Mouse (Mus musculus): ENCODE results near the gene Mast4.

Gene Mast4

GRCm38 (mm10) chr13:102894287-102895234 lies 439.7 kb downstream of the Mast4 start:
- DNase-seq (ENCODE audit: inconsistent ontology term): no peak

GRCm38 (mm10) chr13:102892783-102893182 lies 441.5 kb downstream of the Mast4 start:
- no peak for DNase-seq (ENCODE audit: inconsistent ontology term)

DNA sequence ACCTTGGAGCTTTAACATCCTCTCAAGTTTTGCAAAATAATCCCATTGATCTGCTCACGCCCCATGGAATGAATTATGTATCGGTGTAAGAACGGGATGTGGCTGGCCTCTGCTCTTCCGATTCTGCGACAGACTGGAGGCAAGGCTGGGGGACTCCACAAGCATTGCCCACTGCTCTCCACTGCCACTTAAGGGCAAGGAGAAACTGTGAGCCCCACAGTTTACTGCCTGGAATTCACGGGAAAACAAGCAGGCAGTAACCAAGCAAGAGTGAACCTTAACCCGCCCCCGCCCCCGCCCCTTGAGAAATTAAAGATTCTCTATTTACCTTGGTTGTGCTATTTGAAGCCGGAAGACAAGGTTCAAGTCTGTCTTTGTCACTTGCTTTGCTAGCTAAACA lies 444.3 kb downstream of the Mast4 start:
- DNase-seq (ENCODE audit: inconsistent ontology term): no peak

- no peak for DNase-seq (ENCODE audit: inconsistent ontology term)
Observed at GRCm38 (mm10) chr13:102889537-102889936, 444.8 kb downstream of the Mast4 start.

- DNase-seq (ENCODE audit: inconsistent ontology term): no peak
Observed at GRCm38 (mm10) chr13:102888895-102889490, 445.3 kb downstream of the Mast4 start.

GRCm38 (mm10) chr13:102888211-102888610 lies 446.1 kb downstream of the Mast4 start:
- no peak for DNase-seq (ENCODE audit: inconsistent ontology term)

DNA sequence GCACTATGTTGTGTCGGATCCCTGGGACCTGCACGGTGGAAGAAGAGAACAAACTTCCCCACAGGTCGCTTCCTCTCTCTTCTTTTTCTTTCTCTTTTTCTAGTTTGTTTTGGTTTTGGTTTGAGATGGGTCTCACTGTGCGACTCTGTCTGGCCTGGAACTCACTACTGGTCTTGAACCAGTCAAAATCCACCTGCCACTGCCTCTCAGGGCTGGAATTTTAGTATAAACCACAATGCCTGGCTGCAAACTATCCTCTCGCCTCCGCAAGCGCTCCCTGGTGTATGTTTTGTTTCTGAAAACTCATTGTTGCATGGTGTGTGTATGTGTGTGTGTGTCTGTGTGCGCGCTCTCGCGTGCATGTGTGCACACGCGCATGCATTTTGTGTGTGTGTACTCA lies 446.8 kb downstream of the Mast4 start:
- DNase-seq (ENCODE audit: inconsistent ontology term): no peak

DNA sequence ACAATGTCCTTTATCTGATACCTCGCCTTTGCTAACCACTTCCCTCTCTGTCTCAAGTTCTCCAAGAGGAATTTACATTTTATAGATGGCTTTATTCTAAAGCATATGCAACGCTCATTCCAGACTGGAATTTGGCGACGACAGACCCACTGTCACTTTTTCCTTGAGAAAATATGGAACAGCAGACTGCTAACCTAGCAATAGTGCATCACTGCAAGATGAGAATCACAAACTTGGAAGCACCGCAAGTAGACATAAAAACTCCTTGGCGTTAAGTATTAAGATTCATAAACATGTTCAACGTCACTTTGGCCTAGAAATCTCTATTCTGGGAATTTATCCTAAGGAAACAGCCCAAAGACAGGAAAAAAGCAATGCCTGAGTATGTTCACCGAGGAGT lies 447.5 kb downstream of the Mast4 start:
- DNase-seq (ENCODE audit: inconsistent ontology term): no peak

- DNase-seq (ENCODE audit: inconsistent ontology term): no peak
Observed at GRCm38 (mm10) chr13:102886147-102886546, 448.1 kb downstream of the Mast4 start.

DNA sequence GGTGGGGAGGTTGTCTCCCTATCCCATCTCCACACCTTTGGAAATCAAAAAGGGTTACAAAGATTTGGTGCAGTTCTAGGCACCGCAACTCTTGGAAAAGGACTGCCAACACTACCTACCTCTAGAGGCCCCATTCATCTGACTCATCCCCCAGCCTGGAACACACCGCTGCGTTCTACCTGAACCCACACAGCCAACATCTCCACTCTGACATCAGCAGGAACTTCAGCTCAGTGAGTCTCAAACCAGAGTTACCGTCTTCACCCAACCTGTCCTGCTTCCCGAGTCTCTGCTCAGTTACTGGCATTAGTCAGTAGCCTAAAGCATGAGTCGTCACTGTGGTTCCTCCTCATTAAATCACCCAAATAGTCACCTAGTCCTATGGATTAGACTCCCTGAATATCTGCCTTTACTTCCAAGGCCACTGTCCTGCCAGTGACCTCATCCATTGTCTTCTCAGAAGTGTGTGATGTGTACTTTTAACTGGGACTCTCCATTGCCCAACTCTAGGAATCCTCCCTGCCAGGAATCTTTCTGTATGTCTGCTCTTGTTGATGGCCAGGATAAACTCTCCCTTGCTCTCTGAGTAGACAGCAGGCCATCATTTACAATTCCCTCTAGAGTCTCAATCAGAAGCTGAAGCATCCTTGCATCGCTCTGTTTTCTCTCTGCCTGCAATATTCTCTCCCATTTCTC lies 453.8 kb downstream of the Mast4 start:
- DNase-seq (ENCODE audit: inconsistent ontology term): no peak

- DNase-seq (ENCODE audit: inconsistent ontology term): no peak
Observed at GRCm38 (mm10) chr13:102878631-102879030, 455.7 kb downstream of the Mast4 start.

GRCm38 (mm10) chr13:102877766-102878325 lies 456.5 kb downstream of the Mast4 start:
- no peak for DNase-seq (ENCODE audit: inconsistent ontology term)

DNA sequence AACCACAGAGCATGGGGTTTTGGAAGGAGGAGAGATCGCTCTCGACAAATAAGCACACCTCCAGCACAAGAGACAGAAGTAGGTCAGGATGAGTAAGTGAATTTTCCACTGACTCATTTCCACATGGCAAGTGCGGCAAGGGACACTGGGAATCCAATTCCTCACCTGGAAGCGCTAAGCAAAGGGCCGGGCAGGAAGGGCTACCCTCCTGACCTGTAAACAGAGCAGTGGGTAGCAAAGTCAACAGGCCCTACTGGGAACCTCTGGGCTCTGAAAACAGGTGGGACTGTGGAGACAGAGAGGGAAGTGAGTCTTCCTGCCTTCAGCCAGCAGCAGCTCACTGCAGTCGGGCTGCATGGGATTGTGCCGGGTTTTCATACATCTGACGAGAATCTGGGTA lies 457.1 kb downstream of the Mast4 start:
- DNase-seq (ENCODE audit: inconsistent ontology term): no peak

- no peak for DNase-seq (ENCODE audit: inconsistent ontology term)
Observed at GRCm38 (mm10) chr13:102875520-102875919, 458.8 kb downstream of the Mast4 start.

- DNase-seq (ENCODE audit: inconsistent ontology term): no peak
Observed at GRCm38 (mm10) chr13:102875144-102875476, 459.2 kb downstream of the Mast4 start.

DNA sequence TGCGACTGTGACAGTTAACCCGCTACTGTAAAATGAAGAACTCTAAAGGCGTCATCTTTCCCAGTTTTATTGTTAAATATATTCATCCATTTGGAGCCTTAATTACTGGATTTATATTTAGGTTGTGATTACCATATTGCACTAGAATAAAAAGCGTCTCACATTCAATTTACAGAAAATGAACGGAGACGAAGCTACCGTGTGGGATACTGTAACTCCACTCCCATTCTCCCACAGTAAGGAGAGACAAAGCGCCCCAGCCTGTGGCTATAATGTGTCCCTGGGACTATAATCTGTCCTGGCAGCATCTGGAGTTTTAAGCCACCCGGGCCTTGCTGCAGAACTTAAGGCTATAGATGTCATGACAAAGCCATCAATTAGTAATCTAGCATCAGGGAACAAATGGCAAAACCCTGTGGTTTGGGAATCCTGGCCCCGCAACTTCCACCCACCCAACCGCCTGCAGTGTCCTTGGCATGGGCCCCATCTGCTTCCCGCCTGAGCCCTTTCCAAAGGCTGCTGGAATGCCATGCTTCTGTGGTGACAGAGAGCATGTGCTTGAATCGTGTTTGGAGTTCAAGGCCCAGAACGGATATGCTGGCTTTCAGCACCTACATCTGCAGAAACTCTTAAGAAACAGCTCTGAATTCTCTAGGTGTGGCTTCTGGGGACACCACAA lies 459.7 kb downstream of the Mast4 start:
- DNase-seq (ENCODE audit: inconsistent ontology term): peak; percentile 80

DNA sequence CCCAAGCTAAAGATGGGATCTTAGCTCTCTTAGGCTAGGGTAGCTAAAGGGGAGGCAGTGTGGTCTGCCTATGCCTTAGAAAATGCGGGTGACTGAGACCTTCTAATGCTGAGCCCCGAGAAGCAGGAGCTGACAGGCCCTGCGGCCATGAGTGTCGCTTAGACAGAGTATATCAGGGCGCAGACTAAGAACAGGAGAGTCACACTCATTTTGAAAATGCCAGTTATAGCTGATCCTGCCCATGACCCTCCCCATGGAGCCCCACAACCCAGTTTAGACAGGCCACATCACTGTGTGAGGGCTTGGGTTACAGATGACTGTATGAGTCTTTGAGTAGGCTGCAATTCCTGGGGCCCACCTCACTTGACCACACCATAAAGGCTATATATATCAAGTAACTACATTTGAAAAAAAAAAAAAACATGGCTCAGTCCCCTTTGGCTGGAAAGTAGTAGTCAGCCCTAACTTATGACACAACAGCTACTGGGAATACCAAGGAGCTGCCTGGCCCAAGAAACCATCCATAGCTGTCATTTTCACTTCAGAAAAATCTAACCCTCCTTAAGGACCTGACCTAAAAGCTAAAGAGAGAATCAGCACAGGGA lies 460.8 kb downstream of the Mast4 start:
- no peak for DNase-seq (ENCODE audit: inconsistent ontology term)

GRCm38 (mm10) chr13:102871380-102872104 lies 462.8 kb downstream of the Mast4 start:
- no peak for DNase-seq (ENCODE audit: inconsistent ontology term)

DNA sequence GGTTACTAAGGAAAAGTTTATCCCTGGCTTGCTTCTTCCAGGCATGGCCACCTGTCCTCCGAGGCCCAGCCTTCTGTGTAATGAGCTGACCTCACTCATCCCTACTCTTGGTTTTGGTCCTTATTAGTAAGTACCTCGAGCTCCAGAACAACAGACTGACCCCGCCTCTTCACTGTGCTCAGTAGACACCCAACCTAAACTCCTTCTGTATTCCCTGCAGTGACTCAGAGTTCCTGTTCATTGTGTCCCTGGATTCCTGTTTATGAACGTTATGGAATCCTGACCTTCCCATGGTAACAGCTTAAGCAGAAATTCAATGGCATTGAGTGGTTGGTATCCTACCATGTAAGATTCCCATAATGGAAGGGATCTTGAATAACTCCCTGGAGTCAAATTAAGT lies 464.8 kb downstream of the Mast4 start:
- no peak for DNase-seq (ENCODE audit: inconsistent ontology term)

DNA sequence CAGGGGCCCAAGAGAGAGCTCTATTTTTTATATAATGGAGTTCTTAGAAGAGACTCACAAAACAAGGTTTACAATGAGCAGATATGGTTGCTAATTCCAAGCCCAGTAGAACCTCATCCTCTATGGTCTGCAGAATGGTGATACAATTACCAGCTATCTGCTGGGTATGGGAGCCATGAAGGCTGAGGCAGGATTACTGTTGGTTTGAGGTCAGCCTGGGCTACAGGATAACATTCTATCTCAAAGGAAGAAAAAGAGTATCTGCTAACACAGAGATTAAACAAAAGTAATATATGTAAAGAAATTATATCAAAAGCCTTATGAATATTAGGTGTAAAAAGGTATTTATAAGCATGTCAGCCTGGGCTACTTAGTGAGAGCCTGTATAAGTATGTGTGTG lies 467.5 kb downstream of the Mast4 start:
- DNase-seq (ENCODE audit: inconsistent ontology term): no peak
